Mouse (Mus musculus): ENCODE data around the gene Dcakd. TPM values are rescaled to one million over a fixed set of nuclear protein-coding genes. Genes with fewer than 3 reads are reported as not detected.

The Dcakd gene
- total and polyA plus RNA-seq, 2 experiments from 2014 or later = 149 to 176 TPM

- no peak for DNase-seq (ENCODE audit: low spot score)
- H3K9me3 ChIP-seq (ENCODE audit: low read length) = no peaks in the 10 kb centered on the region
- no peaks in the 10 kb centered on the region for H3K4me1 ChIP-seq (ENCODE audit: insufficient read depth, low read length)
- no peak overlapping the region for H3K4me2 ChIP-seq (ENCODE audit: low read depth, low read length)
- no peak overlapping the region for H3K27ac ChIP-seq
- no peaks in the 10 kb centered on the region for H3K27me3 ChIP-seq (ENCODE audit: insufficient read depth, low read length)
- 75% methylated on average over 3 of the region's 3 CpGs for WGBS
- peaks cover 60% of the 10 kb centered on the region for H3K36me3 ChIP-seq (ENCODE audit: insufficient read depth, low read length)
- H3K4me3 ChIP-seq (ENCODE audit: low read length) = no peak overlapping the region
- ATAC-seq = no peak
- no peak for TF ChIP-seq CTCF (IDR thresholded peaks at IDR 0.05; ENCODE audit: low read depth)
- no peak overlapping the region for H3K9ac ChIP-seq (replicated peaks; ENCODE audit: low read length)
These were observed 30.5 kb upstream of the Dcakd start for GRCm38 (mm10) chr11:103058499-103059085.

- Histone ChIP-seq H3K4me2 (ENCODE audit: low read depth, low read length) (no peak overlapping the region), H3K9ac (replicated peaks; ENCODE audit: low read length) (no peak overlapping the region), H3K36me3 (ENCODE audit: insufficient read depth, low read length) (peaks cover 57% of the 10 kb centered on the region), H3K27ac (no peak overlapping the region), H3K4me1 (ENCODE audit: insufficient read depth, low read length) (no peaks in the 10 kb centered on the region), H3K9me3 (ENCODE audit: low read length) (no peaks in the 10 kb centered on the region), H3K4me3 (ENCODE audit: low read length) (no peak overlapping the region), H3K27me3 (ENCODE audit: insufficient read depth, low read length) (no peaks in the 10 kb centered on the region)
- ATAC-seq (no peak), DNase-seq (ENCODE audit: low spot score) (no peak)
- no peak for TF ChIP-seq CTCF (IDR thresholded peaks at IDR 0.05; ENCODE audit: low read depth)
- WGBS = 99% methylated on average over 7 of the region's 7 CpGs
These were observed 28.5 kb upstream of the Dcakd start for GRCm38 (mm10) chr11:103056636-103057035.

GRCm38 (mm10) chr11:103054798-103055197 is 26.7 kb upstream of the Dcakd start:
- Histone ChIP-seq H3K4me1 (ENCODE audit: insufficient read depth, low read length) (no peaks in the 10 kb centered on the region), H3K27me3 (ENCODE audit: insufficient read depth, low read length) (no peaks in the 10 kb centered on the region), H3K4me3 (ENCODE audit: low read length) (no peak overlapping the region), H3K9ac (replicated peaks; ENCODE audit: low read length) (no peak overlapping the region), H3K4me2 (ENCODE audit: low read depth, low read length) (no peak overlapping the region), H3K27ac (no peak overlapping the region), H3K36me3 (ENCODE audit: insufficient read depth, low read length) (peaks cover 63% of the 10 kb centered on the region), H3K9me3 (ENCODE audit: low read length) (no peaks in the 10 kb centered on the region)
- peak; percentile 89 for TF ChIP-seq CTCF (IDR thresholded peaks at IDR 0.05; ENCODE audit: low read depth)
- DNase-seq (ENCODE audit: low spot score) = peak; percentile 91
- WGBS = 45% methylated on average over 6 of the region's 6 CpGs
- ATAC-seq = no peak

- H3K9me3 ChIP-seq (ENCODE audit: low read length) = no peaks in the 10 kb centered on the region
- no peak overlapping the region for H3K27ac ChIP-seq
- 91% methylated on average over 18 of the region's 18 CpGs for WGBS
- no peak overlapping the region for H3K4me2 ChIP-seq (ENCODE audit: low read depth, low read length)
- TF ChIP-seq CTCF (IDR thresholded peaks at IDR 0.05; ENCODE audit: low read depth) = no peak
- ATAC-seq (no peak), DNase-seq (ENCODE audit: low spot score) (no peak)
- H3K9ac ChIP-seq (replicated peaks; ENCODE audit: low read length) = no peak overlapping the region
- H3K4me3 ChIP-seq (ENCODE audit: low read length) = no peak overlapping the region
- peaks cover 54% of the 10 kb centered on the region for H3K36me3 ChIP-seq (ENCODE audit: insufficient read depth, low read length)
- no peaks in the 10 kb centered on the region for H3K4me1 ChIP-seq (ENCODE audit: insufficient read depth, low read length)
- no peaks in the 10 kb centered on the region for H3K27me3 ChIP-seq (ENCODE audit: insufficient read depth, low read length)
These were observed 25.3 kb upstream of the Dcakd start for GRCm38 (mm10) chr11:103053191-103054076.

GRCm38 (mm10) chr11:103052078-103052477 is 23.9 kb upstream of the Dcakd start:
- Histone ChIP-seq H3K4me1 (ENCODE audit: insufficient read depth, low read length) (no peaks in the 10 kb centered on the region), H3K27ac (peak overlapping the region; percentile 26; the same call in 1 of the 2 replicates), H3K27me3 (ENCODE audit: insufficient read depth, low read length) (no peaks in the 10 kb centered on the region), H3K9ac (replicated peaks; ENCODE audit: low read length) (no peak overlapping the region), H3K4me2 (ENCODE audit: low read depth, low read length) (no peak overlapping the region), H3K36me3 (ENCODE audit: insufficient read depth, low read length) (peaks cover 45% of the 10 kb centered on the region), H3K9me3 (ENCODE audit: low read length) (no peaks in the 10 kb centered on the region), H3K4me3 (ENCODE audit: low read length) (no peak overlapping the region)
- no peak for TF ChIP-seq CTCF (IDR thresholded peaks at IDR 0.05; ENCODE audit: low read depth)
- ATAC-seq (no peak), DNase-seq (ENCODE audit: low spot score) (no peak)
- 94% methylated on average over 6 of the region's 6 CpGs for WGBS

- H3K36me3 ChIP-seq (ENCODE audit: insufficient read depth, low read length) = peaks cover 43% of the 10 kb centered on the region
- DNase-seq (ENCODE audit: low spot score) (no peak), ATAC-seq (no peak)
- H3K4me3 ChIP-seq (ENCODE audit: low read length) = no peak overlapping the region
- whole genome bisulfite sequencing = 78% methylated on average over 8 of the region's 8 CpGs
- TF ChIP-seq CTCF (IDR thresholded peaks at IDR 0.05; ENCODE audit: low read depth) = no peak
- peak overlapping the region; percentile 26; the same call in 1 of the 2 replicates for H3K27ac ChIP-seq
- H3K27me3 ChIP-seq (ENCODE audit: insufficient read depth, low read length) = no peaks in the 10 kb centered on the region
- H3K4me1 ChIP-seq (ENCODE audit: insufficient read depth, low read length) = no peaks in the 10 kb centered on the region
- H3K9ac ChIP-seq (replicated peaks; ENCODE audit: low read length) = no peak overlapping the region
- H3K9me3 ChIP-seq (ENCODE audit: low read length) = no peaks in the 10 kb centered on the region
- H3K4me2 ChIP-seq (ENCODE audit: low read depth, low read length) = no peak overlapping the region
These were observed 23.1 kb upstream of the Dcakd start for GRCm38 (mm10) chr11:103051249-103051691.
